Mouse (Mus musculus) C2C12 (cell line): Measurements from ENCODE around the gene Igfals.

ENCODE experiments used
- CEBPB ChIP-seq: IDR thresholded peaks from one replicate; pipeline ENCODE4 v1.6.1; 2011; ENCODE audit warnings: low read depth, mild to moderate bottlenecking, control low read depth, moderate library complexity
- CTCF ChIP-seq: IDR thresholded peaks from one replicate; pipeline ENCODE4 v1.5.1; 2011; ENCODE audit not compliant: control insufficient read depth, insufficient read depth, insufficient read length
- MAX ChIP-seq: IDR thresholded peaks from one replicate; pipeline ENCODE4 v1.6.1; 2011; ENCODE audit warnings: mild to moderate bottlenecking, control low read depth

GRCm38 (mm10) chr17:24898041-24898854 lies 32.5 kb downstream of the Igfals start:
- TF ChIP-seq MAX = no peak
- no peak for TF ChIP-seq CTCF
- TF ChIP-seq CEBPB = no peak
